Mouse (Mus musculus) liver, adult 2 months (tissue): ENCODE data around the gene Hist3h2a. TPM values are rescaled to one million over a fixed set of nuclear protein-coding genes. Genes with fewer than 3 reads are reported as not detected.

Experiments used
- DNase-seq: peaks from one replicate; pipeline ENCODE4 v3.0.0-alpha.2; 2011; ENCODE audit warnings: low read depth, low spot score; ENCODE audit errors: extremely low read depth
- H3K27ac ChIP-seq: fragments of 200-500 bp; replicated peaks from 2 replicates; pipeline ENCODE4 v1.5.1; 2012; ENCODE audit warnings: low read depth, mild to moderate bottlenecking, control low read depth, inconsistent platforms, low read length; ENCODE audit not compliant: insufficient read depth
- H3K27me3 ChIP-seq: fragments of 200-500 bp; 2 replicates; pipeline ENCODE4 v1.6.1; 2012; ENCODE audit warnings: mild to moderate bottlenecking, moderate library complexity, low read length, inconsistent platforms; ENCODE audit not compliant: control insufficient read depth, insufficient read depth
- H3K36me3 ChIP-seq: fragments of 200-500 bp; 2 replicates; pipeline ENCODE4 v1.6.1; 2012; ENCODE audit warnings: low read length, inconsistent platforms; ENCODE audit not compliant: control insufficient read depth, insufficient read depth
- H3K4me1 ChIP-seq: fragments of 200-500 bp; 2 replicates; pipeline ENCODE4 v1.6.1; 2011; ENCODE audit warnings: low read length; ENCODE audit not compliant: control insufficient read depth, insufficient read depth
- H3K4me3 ChIP-seq: fragments of 200-500 bp; 2 replicates; pipeline ENCODE4 v1.5.1; 2011; ENCODE audit warnings: low read depth, mild to moderate bottlenecking, control low read depth, low read length, moderate library complexity; ENCODE audit not compliant: insufficient read depth
- H3K79me2 ChIP-seq: fragments of 200-500 bp; 2 replicates; pipeline ENCODE4 v1.6.1; 2012; ENCODE audit warnings: inconsistent platforms, mild to moderate bottlenecking, low read length, moderate library complexity; ENCODE audit not compliant: control insufficient read depth, insufficient read depth
- H3K9ac ChIP-seq: fragments of 200-500 bp; 2 replicates; pipeline ENCODE4 v1.6.1; 2012; ENCODE audit warnings: low read depth, mild to moderate bottlenecking, control low read depth, inconsistent platforms, low read length
- CTCF ChIP-seq: fragments of 200-500 bp; IDR thresholded peaks from 2 replicates; pipeline ENCODE4 v1.5.1; 2011; ENCODE audit warnings: low read depth, low read length, control low read depth
- POLR2A ChIP-seq: fragments of 200-500 bp; IDR thresholded peaks from 2 replicates; pipeline ENCODE4 v1.6.1; 2011; ENCODE audit warnings: low read length, control low read depth; ENCODE audit not compliant: insufficient read depth; ENCODE audit errors: extremely low read depth
- WGBS: fragments of 180-500 bp; shearing (Covaris S2); methylation state at CpG from one replicate; pipeline ENCODE4 v1.1.7; 2018; 5-methylcytosine and 5-hydroxymethylcytosine counted together
- polyA plus RNA-seq: library from polyadenylated mRNA; depleted of rRNA; stranded (reverse); fragments of >200 nt; gene quantifications from 2 replicates; pipeline ENCODE4 v1.2.3, GENCODE M21; 2012
- total RNA-seq: library from RNA; depleted of rRNA; stranded (reverse); fragments of >200 nt; gene quantifications from 2 replicates; pipeline ENCODE4 v1.2.3, GENCODE M21; 2014

Gene Hist3h2a
- total and polyA plus RNA-seq, 2 experiments = 2.7 to 7.8 TPM

- Histone ChIP-seq H3K27me3 (peaks cover 2% of the 10 kb centered on the region; the same call in 1 of the 2 replicates), H3K4me3 (no peak overlapping the region), H3K27ac (no peak overlapping the region), H3K9ac (no peak overlapping the region), H3K36me3 (peaks cover 12% of the 10 kb centered on the region; the same call in 1 of the 2 replicates), H3K4me1 (peaks cover 1% of the 10 kb centered on the region), H3K79me2 (no peaks in the 10 kb centered on the region)
- 65% methylated on average over 6 of the region's 6 CpGs for WGBS
- no peak for DNase-seq
- TF ChIP-seq POLR2A = no peak
- no peak for TF ChIP-seq CTCF
Observed at GRCm38 (mm10) chr11:58993091-58993670, 38.7 kb downstream of the Hist3h2a start.

DNA sequence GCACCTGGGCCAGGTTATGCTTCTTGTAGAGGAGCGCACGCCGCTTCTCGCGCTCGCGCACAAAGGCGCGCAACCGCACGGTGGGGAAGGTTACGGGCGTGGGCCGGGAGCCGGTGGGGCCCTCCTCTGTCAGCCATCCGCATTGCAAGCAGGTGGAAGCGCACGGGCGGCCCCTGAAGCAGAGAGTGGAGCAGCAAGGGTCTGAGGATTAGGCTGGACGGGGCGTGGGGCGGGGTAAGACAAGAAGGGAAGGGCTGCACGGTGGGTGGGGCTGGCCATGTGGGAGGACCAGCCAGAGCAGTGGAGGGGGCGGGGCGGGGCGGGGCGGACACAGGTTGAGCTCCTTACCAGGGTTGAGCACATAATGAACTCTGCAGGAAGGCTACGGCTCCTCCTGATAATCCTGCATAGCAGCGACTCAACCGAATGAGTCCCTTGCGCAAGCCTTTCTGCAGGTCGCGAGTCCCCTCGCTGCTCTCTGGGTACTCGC, 39.9 kb downstream of the Hist3h2a start:
- TF ChIP-seq POLR2A (no peak), CTCF (peak; percentile 15; the same call in 1 of the 2 replicates)
- DNase-seq = peak; percentile 27

DNA sequence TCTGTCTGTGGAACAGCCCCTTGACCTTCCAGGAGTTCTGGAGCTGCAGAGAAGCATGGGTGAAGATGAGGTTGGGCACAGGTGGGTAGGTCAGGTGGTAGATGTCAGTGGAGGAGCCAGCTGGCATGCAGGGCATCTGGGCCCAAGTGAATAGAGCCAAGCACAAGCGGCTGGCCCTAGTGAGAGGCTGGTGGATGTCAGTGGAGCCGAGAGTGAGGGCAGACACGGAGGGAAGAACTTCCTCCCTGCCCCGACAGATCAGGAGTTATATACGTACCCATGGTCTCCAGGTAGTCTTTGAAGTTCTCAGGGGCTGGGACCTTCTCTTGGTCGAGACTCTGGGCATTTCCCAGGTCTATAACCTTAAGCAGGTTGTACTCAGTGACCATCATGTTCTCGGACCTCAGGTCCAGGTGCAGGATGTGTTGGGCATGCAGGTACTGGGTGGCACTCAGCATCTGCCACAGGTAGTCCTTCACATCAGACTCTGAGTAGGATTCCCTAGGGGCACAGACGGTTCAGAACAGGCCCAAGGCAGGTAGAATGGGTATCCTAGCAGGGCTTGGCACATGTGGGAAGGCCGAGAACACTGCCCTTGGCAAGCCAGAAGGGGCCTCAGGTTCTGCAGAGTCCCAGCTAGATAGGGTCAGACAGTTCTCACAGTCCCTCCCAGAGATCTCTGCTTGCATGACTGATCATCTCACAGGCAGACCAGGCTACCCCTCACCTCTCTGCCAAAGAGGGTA, 40.7 kb downstream of the Hist3h2a start:
- Histone ChIP-seq H3K4me1 (peaks cover 1% of the 10 kb centered on the region), H3K27ac (no peak overlapping the region), H3K79me2 (no peaks in the 10 kb centered on the region), H3K9ac (no peak overlapping the region), H3K4me3 (no peak overlapping the region), H3K27me3 (peaks cover 2% of the 10 kb centered on the region; the same call in 1 of the 2 replicates), H3K36me3 (no peaks in the 10 kb centered on the region)
- WGBS = 75% methylated on average over 9 of the region's 9 CpGs
- DNase-seq = no peak
- TF ChIP-seq POLR2A = no peak
- TF ChIP-seq CTCF = no peak

More for the DNA sequence above, 39.9 kb downstream of the Hist3h2a start:
- Histone ChIP-seq H3K4me1 (peaks cover 1% of the 10 kb centered on the region), H3K79me2 (no peaks in the 10 kb centered on the region), H3K36me3 (peaks cover 1% of the 10 kb centered on the region; the same call in 1 of the 2 replicates), H3K9ac (peak overlapping the region; percentile 49), H3K27ac (no peak overlapping the region), H3K27me3 (peaks cover 2% of the 10 kb centered on the region; the same call in 1 of the 2 replicates), H3K4me3 (peak overlapping the region; percentile 40; the same call in 1 of the 2 replicates)
- 3% methylated on average over 35 of the region's 35 CpGs for WGBS

DNA sequence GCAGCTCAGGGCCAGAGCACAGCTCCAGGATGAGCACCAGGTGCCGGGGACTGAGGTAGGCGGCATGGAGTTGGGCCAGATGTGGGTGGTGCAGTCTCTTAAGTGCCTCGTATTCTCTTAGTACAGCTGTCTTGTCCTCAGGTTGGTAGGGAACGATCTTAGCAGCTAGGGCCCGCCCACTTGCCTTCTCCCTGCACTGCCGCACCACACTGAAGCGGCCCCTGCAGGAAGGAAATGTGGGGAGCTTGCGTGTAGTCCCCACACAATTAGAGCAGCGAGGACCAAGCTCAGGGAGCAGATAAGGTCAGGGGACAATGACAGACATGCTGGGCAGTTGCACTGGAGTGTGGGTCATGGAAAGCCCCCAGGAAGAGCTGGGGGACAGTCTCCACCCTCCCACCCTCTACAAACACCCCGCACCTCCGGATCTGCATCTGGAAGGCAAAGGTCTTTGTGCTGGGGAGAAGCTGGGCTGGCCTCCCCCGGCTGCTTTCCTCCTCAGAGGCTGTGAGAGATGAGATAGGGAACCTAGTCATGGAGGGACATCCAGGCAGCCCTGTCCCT, 41.4 kb downstream of the Hist3h2a start:
- no peak overlapping the region for H3K27ac ChIP-seq
- 51% methylated on average over 12 of the region's 12 CpGs for WGBS
- H3K36me3 ChIP-seq = no peaks in the 10 kb centered on the region
- H3K9ac ChIP-seq = no peak overlapping the region
- peaks cover 1% of the 10 kb centered on the region for H3K4me1 ChIP-seq
- no peak overlapping the region for H3K4me3 ChIP-seq
- DNase-seq = no peak
- H3K79me2 ChIP-seq = no peaks in the 10 kb centered on the region
- peaks cover 2% of the 10 kb centered on the region; the same call in 1 of the 2 replicates for H3K27me3 ChIP-seq
- no peak for TF ChIP-seq CTCF
- no peak for TF ChIP-seq POLR2A

DNA sequence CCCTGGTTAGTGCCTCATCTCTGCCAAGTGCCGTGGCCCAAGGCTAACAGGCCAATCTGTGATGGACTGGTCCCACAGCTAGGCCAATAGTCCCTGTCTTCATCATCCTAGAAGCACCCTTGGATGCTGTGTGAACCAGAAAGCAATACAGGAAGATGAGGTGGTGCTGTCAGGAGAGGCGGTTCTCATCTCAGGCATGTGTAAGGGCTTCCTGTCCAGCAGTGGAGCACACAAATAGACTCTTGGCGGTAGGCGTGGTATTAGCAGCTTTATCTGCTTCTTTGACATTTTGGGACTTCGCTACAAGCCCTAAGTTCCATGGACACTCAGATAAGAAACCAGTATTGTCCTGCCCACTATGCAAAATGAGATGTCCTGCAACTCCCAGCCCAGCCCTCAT, 43.1 kb downstream of the Hist3h2a start:
- peaks cover 2% of the 10 kb centered on the region; the same call in 1 of the 2 replicates for H3K27me3 ChIP-seq
- peaks cover 1% of the 10 kb centered on the region for H3K4me1 ChIP-seq
- no peak overlapping the region for H3K27ac ChIP-seq
- no peak for DNase-seq
- H3K4me3 ChIP-seq = no peak overlapping the region
- no peaks in the 10 kb centered on the region for H3K36me3 ChIP-seq
- H3K79me2 ChIP-seq = no peaks in the 10 kb centered on the region
- 77% methylated on average over 5 of the region's 5 CpGs for WGBS
- H3K9ac ChIP-seq = no peak overlapping the region
- TF ChIP-seq CTCF (no peak), POLR2A (no peak)
